Mouse (Mus musculus) T-helper 17 cell (primary cell): ENCODE measurements around the gene Tbl1x.

Source experiments
- in situ Hi-C, 2 experiments: fragments of 300-600 bp; cut with MboI, MseI; formaldehyde crosslinking; loops; 1 replicate in 1 of 2; 2 replicates in 1 of 2; pipeline ENCODE4 v1.15.1; 2025; ENCODE audit warnings: high pct_unique_total_duplicates in 2 of 2

Tbl1x gene

DNA sequence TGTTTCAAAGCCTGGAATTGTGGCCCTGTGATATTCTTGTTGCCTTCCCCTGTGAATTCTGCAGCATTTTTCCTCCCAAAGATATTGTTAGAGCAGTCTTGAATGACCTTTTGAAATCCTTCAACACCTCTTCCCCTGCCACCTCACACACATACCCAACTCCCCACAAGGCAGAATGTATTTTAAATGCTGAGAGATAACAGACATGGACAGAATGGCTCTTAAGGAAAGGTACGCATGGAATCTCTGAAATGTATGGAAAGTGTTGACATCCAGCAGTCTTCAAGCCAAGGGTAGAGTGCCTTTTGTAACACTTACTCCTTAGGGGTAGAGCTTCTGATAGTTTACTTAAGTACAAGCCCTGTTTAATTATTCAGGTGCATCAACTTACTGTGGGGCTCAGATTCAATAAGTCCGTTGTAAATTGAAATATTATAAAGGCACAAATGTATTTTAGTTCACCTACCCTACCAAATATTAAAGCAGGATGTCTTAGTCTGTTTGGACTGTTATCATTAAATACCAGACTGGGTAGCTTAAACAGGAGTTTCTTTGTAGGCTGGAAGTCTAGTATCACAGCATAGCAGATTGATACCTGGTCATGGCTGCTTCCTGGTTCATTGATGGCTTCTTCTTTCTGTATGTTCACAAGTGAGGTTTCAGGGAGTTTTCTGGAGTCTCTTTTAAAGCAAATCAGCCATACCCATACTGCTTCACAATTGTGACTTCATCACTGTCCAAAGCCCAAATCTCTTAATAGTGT is 92.9 kb downstream of the Tbl1x start:
- in situ Hi-C loops, result no loop called here

DNA sequence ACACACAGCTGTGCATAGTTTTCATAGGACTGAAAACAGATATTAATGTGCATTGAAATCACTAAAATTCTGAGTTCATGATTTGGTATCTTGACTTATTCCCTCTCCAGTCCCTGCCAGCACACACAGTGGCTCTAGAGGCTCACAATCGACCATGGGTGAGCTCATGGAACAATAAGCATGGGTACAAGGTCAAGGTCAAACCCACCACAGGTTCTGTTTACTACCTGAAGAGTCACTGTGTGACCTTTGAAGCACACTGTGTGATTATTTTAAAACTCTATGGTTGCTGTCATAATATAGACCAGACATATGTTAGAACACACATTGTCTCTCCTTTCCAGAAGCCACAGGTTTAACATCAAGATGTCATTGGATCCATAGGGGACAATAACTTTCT is 96.7 kb downstream of the Tbl1x start:
- in situ Hi-C loops, result no loop called here

DNA sequence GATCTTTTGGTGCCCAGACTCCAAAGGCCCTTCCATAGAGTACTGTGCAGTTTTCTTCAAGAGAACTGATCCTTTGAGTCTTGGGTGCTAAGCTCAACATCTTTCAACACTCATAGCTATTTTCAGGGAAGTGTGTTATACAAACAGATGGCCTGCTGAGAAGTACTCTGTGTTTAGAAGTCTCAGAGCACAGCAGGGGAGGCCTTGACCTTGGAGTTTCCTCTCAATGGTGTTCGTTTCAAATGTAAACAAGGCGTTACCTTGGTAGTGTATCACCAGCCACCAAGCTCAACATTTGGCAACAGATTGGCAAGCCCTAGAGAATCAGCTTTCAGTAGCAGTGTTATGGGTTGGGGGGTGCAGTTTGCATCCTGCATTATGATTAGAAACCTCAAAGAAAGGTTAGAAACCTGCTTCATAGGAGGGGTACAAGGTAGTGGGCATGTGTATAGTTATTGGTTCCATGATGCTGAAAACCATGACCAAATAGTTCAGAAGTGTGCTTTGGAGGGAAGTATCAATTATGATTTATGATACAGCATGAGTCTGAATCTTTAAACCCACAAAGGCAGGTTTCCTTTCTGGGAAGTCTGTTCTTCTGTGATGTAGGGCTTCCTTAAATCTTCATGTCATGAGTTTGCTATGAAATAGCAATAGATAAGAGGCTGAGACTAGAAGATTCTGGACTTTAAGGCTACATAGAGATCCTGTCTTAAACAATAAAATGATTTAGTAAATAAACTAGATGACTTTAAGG is 98.3 kb downstream of the Tbl1x start:
- in situ Hi-C loops, result no loop called here

DNA sequence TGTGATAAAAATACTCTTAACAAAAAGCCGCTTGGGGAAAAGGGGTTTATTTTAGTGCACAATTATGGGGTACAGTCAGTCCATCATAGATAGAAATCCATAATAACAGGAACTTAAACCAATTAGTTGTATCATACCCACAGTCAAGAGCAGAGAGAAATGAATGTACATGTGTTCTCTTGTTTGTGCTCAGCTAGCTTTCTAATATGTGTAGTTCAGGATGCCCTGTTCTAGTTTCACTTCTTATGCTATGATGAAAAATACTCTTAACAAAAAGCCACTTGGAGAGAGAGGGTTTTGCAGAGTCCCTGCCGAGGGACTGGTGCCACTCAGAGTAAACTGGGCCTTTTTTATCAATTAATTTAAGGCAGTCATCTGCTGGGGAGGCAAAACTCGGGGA is 101.1 kb downstream of the Tbl1x start:
- in situ Hi-C loops, result no loop called here

DNA sequence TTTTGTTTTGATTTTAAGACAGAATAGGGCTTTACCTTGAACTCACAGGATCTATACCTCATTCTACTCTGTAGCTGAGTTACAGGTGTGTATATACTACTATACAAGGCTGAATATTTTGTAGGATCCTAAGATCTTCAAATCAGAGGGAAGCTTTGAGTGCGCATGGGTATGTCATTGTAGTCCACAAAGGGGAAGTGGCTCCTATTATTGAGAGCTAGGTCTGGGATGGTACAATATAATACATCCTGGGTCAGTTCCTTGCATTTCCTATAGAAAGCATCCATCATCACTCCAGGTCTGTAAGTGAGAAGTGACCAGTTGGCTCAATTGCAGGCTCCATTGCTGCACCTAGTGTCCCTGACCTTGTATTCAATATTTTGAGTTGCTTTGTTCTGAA is 102.2 kb downstream of the Tbl1x start:
- in situ Hi-C loops, result no loop called here

DNA sequence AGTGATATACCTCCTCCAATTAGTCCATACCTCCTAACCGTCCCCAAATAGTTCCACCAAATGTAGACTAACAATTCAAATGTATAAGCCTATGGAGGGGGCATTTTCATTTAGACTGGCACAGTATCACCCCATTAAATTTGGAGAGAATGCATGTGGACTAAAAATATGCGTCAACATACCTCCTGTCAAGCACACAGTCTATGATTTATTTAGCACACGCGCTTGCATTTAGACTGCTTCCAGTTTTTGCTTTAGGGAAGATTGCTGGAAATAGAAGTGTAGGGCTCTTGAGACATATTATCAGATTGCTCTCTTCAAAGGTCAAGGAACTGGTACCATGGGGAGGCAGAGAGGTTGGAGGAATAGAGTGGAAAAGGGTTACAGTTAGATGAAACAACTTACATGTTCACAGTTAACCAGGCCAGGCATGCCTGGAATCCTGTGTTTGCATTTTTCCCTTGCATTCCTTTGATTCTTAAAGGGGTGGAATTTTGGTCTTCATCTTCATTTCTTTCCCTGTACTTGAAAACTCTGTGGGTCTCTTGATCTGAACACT is 105.0 kb downstream of the Tbl1x start:
- in situ Hi-C loops, result no loop called here

DNA sequence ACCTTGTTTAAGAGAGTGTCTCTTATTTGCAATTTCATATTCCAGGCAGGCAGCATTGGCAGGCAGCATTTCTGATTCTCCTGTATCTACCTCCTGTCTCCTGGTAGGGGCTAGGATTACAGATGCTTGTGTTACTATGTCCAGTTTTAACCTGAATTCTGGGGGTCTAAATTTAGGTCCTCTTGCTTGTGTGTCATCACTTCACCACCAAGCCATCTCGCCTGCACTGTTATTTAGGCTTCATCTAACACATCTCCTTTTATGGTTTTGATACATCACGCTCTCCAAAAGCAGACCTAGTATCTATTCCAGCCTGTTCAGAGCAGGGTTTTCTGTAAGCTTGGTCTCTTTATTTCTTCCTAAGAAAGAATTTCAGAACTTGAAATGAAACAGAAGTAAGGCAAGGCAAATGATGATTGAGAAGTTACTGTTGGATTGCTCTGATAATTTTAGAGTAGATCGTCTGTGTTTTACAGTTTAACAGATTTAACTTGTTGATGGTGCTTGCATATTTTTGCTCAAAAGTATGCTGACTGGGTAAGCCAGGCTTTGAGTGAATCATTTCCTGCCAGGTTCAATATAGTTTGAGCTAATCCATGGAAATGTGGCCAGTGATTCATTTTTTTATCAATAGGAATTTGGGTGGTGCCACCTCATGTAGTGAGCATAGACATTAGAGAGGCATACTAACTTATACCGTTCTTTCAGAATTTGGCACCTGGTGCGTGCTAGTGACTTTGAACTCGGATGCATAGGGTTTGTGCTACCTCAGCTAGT is 106.7 kb downstream of the Tbl1x start:
- in situ Hi-C loops, result no loop called here

DNA sequence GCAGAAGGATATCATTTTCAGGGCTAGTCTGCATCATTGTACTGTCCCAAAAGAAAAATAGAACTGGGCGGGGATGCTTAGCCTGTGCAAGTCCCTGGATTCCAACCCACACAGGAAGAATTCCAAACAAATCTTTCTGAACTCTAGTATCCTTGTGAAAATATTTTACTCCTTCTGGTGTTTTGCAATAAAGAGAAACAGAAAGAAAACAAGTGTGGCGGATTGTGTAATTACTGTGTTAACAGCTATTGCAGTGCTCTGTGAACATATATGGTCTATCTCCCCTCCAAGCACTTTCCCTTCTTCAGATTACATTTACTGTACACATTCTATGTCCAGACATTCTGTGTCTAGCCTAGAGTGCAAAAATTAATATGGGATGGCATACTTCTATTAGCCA is 119.6 kb downstream of the Tbl1x start:
- in situ Hi-C loops, result loop anchor here (5.0 to 10.0 kb wide), 2 partner anchors 203 to 216 kb away; no protein-coding TSS in a partner anchor

DNA sequence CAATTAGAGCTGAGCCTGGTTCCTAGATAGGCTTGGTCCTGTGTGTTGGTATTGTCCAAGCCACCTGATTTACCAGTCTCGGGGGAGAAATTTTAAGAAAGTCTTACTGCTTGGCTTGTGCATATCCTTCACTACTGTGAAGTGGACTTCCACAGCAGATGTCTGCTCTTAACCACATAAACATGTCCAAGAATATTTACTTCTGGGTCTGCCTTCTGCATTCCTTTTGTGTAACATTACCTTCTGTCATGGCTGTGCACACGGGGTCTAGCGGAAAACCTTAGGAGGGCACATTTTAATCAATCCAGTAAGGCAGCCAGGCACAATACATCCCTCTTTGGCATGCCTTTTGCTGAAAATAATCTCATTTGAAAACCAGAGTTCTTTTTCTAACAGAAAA is 125.7 kb downstream of the Tbl1x start:
- in situ Hi-C loops, result loop anchor here (5.0 to 10.0 kb wide), 2 partner anchors 129 to 222 kb away; no protein-coding TSS in a partner anchor

DNA sequence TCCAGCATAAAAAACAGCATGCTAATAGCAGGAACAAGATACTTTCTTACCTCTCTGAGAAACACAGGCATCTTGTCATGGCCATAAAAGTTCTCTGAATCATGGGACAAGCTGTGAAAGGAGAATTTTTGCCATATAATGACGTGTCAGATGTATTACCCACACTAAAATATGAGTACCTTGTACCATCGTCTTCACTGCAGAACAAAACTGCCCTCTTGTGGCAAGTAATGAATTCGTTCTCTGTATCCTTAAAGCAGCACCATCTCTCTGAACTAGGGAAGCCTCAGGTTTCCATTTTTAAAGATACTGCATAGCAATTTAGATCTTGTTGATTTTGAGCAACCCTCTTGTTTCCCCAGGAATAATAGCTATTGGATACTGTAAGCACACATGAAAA is 127.3 kb downstream of the Tbl1x start:
- in situ Hi-C loops, result loop anchor here (5.0 to 10.0 kb wide), 2 partner anchors 131 to 223 kb away; no protein-coding TSS in a partner anchor

DNA sequence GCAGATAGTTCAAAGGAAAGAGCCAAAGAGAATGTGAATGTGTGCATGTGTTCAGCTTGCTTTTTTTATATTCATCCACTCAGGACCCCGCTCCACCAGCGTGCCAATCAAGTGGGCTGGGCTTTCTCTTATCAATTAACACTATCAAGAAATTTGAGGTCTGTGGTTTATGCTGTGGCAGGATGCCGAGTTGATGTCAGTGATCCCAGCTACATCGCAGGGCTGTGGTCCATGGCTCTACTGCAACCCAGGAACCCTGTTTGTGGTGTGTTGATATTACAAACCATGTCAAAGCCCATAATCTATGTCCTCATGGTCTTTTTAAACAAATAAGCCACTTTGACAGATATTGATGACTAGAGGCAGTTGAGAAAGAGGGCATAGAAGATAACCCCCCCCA is 129.5 kb downstream of the Tbl1x start:
- in situ Hi-C loops, result loop anchor here in 1 of 2 experiments (10.0 kb wide), 1 partner anchor 136 kb away; no protein-coding TSS in a partner anchor

DNA sequence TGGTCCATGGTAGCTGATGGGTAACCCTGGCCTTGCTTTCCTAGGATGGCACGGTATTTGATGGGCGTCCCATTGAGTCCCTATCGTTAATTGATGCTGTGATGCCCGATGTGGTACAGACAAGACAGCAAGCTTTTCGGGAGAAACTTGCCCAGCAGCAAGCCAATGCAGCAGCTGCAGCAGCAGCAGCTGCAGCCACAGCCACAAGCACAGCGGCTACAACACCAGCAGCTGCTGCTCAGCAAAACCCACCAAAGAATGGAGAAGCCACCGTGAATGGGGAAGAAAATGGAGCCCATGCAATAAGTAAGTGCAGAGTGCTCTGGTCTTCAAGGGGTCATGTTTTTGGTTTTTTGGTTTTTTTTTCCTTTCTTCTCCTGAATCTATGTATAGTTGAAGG is 135.4 kb downstream of the Tbl1x start:
- in situ Hi-C loops, result loop anchor here in 1 of 2 experiments (10.0 kb wide), 1 partner anchor 141 kb away; no protein-coding TSS in a partner anchor

DNA sequence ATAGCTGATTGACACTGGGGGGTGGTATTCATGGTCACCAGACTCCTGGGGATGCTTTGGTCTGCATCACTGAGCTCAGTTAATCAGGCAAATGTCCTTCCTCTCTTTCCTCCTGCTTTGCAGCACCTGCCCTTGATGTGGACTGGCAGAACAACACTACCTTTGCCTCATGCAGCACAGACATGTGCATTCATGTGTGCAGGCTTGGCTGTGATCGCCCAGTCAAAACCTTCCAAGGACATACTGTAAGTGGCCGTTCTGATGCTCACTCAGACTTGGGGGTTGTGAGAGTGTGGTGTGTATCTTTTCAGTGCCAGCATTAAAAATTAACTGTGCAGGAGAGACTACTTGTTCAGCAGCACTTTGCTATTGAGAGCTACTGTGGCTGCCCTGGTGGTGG is 139.4 kb downstream of the Tbl1x start:
- in situ Hi-C loops, result no loop called here

DNA sequence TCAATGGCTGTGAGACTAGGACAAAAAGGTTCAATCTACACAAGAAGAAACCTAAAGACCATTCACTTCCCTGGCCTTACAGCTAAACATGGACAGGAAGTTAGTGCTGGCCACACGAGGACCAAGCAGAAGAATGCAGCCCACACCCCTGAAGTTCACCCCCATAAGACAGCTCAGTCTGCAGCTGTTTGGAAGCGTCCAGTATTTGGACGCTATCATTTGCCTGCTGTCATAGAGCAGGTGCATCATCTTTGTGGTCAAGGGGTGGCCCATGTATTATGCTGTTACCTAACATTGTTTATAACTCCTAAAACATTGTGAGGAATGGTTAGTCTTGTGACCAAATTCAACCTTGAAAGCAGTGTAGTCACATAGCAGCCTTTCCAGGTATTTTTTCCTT is 151.2 kb downstream of the Tbl1x start:
- in situ Hi-C loops, result no loop called here

DNA sequence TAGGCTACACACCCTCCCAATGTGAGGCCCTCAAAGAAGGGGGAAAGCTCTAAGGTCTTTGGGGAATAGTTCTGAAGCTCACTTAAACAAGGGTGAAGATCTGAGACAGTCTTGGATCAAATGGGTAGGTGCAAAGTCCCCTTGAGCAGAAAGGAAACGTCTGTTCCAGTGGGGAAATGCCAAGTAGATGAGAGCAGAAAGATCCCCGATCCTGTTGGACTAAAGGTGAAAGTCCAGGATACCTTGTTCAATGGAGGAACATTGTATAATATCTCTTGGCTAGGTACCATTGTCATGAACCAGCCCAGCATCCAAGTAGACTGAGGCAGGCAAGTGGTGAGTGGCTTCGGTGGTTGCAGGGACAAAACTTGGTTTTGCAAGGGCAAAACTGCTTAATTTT is 152.5 kb downstream of the Tbl1x start:
- in situ Hi-C loops, result no loop called here

DNA sequence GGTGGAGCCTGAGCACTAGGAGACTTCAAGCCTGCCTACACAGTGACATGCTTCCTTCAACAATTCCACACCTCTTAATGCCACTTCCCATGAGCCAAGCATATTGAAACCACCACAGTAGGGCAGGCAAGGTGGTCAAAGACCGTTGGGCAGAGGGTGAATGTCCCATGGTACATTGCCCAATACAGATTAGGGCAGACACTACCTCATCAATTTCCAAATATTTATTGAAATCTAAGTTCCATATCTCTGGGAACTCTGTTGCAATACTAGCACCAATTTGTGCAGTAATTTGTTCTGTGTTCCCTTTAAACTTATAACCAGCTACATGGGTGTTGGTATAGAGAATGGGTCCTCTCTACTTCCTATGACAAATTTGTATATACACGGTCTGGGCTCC is 154.2 kb downstream of the Tbl1x start:
- in situ Hi-C loops, result no loop called here

DNA sequence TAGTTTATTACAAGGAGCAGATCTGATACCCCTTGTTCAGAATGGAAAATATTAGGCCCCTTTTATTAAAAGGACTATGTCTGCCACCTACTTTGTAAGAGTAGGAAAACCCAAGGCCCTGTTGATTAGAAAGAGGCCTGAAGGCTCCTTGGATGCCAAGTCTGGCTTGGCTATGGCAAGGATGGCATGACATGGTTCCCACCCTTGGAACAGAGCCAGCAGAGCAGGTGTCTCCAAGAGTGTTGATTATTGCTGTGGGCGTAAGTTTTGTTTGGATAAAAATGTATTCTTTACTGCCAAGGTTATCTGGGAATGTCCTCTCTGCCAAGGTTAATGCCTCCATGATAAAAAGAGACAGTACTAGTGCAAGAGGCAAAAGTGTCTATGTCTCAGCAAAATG is 156.1 kb downstream of the Tbl1x start:
- in situ Hi-C loops, result no loop called here

DNA sequence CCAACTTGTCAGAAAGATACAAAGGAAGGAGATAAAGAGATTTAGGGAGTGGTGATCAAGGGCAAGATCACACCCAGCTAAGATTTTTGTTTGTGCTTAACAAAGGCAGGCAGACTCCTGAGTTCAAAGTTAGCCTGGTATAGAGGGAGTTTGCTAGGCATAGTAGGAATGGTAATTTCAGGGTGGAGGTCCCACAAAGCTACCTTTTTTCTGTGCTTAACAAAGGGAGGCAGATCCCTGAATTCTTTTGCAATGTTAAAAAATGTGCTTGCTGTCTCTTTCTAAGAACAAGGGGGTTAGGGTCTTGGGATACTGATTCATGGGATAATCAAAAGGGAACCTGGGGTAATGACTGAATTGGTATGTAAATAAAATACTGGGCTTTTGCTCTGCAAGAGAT is 156.6 kb downstream of the Tbl1x start:
- in situ Hi-C loops, result no loop called here

DNA sequence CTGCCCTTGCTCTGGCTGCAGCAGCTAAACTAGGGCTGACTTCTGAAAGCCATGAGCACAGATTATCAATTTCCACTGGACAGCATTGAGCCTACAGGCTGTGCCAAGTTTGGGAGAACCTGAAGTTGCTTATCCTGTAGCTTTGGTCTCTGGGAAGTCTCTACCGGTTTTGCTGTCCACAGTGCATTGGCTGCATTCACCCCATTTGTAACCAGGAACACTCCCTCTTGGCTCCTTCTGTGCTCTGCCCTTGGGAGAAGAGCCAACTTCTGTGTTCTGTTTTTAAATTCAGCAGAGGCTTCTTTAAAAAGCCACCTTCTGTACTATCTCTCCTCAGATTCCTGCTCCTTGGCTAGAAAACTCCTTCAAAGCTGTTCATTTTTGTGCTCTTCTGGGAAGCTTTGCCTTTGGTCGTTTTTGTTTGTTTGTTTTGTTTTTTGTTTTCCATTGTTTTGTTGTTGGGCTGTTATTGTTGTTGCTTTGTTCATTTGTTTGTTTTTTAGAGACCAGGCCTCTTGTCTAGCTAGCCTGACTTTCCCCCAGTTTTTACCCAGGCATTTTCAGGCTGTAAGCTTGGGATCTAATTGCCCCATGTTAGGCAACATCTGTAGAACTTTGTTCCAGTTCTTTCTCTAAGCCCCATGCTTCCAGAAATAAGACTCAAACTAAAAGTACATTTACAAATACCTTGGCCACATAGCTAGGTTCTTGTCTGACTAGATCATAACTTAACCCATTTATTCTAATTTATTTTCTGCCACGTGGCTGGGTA is 159.2 kb downstream of the Tbl1x start:
- in situ Hi-C loops, result no loop called here
